Mouse (Mus musculus) G1E (cell line): ENCODE data around the gene Smok2b. TPM values are rescaled to one million over a fixed set of nuclear protein-coding genes. Genes with fewer than 3 reads are reported as not detected.
"Not testable (repeated sequence)": the region's sequence is repeated elsewhere in the genome, so short reads cannot be mapped to it uniquely, and the experiment has no call there.

Experiments
- ATAC-seq: 2 replicates; pipeline ENCODE4 v1.8.0; 2016; ENCODE audit warnings: mild to moderate bottlenecking; ENCODE audit not compliant: insufficient number of reproducible peaks, poor library complexity, low FRiP score, severe bottlenecking; ENCODE audit errors: extremely low read depth
- DNase-seq: peaks from one replicate; pipeline ENCODE4 v3.0.0; 2012; ENCODE audit warnings: low spot score
- H3K27me3 ChIP-seq: 2 replicates; pipeline ENCODE4 v1.6.1; 2012; ENCODE audit warnings: mild to moderate bottlenecking, low read length, inconsistent platforms; ENCODE audit not compliant: insufficient read depth
- H3K36me3 ChIP-seq: replicated peaks from 2 replicates; pipeline ENCODE3; 2012; ENCODE audit warnings: mild to moderate bottlenecking, inconsistent platforms
- H3K4me1 ChIP-seq: 2 replicates; pipeline ENCODE4 v1.6.1; 2012; ENCODE audit warnings: low read depth, low read length, inconsistent platforms, mixed read lengths; ENCODE audit not compliant: insufficient read depth
- H3K4me3 ChIP-seq: 2 replicates; pipeline ENCODE4 v1.5.1; 2012; ENCODE audit warnings: low read depth, mild to moderate bottlenecking, inconsistent platforms, low read length, moderate library complexity, mixed read lengths
- H3K9me3 ChIP-seq: replicated peaks from 2 replicates; pipeline ENCODE4 v1.6.1; 2012; ENCODE audit warnings: inconsistent platforms
- GATA2 ChIP-seq: IDR thresholded peaks from 2 replicates; pipeline ENCODE4 v1.6.1; 2012; ENCODE audit warnings: low read depth, low read length, inconsistent platforms, borderline replicate concordance
- polyA plus RNA-seq: library from polyadenylated mRNA; stranded (reverse); fragments of >175 nt; gene quantifications from 2 replicates; pipeline ENCODE4 v1.2.3, GENCODE M21; 2012
- total RNA-seq, 2 experiments: library from RNA; stranded (forward) in 1 of 2; stranded (reverse) in 1 of 2; fragments of 200-1000 nt in 1 of 2; fragments of >200 nt in 1 of 2; fragmentation: Nextera tagmentation in 1 of 2; gene quantifications; 2 replicates each; pipeline ENCODE4 v1.2.3; 2014 to 2017

Gene Smok2b
- total and polyA plus RNA-seq, 3 experiments = 0.11 TPM; not detected in 2

GRCm38 (mm10) chr17:13220888-13221287 is 9.2 kb upstream of the Smok2b start, which contains the start of gene Smok2a:
Gene Smok2a, plus strand, starts transcription at chr17:13221188.
- Histone ChIP-seq H3K9me3 (no peaks in the 10 kb centered on the region), H3K36me3 (no peaks in the 10 kb centered on the region), H3K4me3 (no peak within 1 kb of the TSS), H3K4me1 (no peaks in the 10 kb centered on the region), H3K27me3 (no peaks in the 10 kb centered on the region)
- no peak for ATAC-seq
- DNase-seq = no peak
- no peak for TF ChIP-seq GATA2

DNA sequence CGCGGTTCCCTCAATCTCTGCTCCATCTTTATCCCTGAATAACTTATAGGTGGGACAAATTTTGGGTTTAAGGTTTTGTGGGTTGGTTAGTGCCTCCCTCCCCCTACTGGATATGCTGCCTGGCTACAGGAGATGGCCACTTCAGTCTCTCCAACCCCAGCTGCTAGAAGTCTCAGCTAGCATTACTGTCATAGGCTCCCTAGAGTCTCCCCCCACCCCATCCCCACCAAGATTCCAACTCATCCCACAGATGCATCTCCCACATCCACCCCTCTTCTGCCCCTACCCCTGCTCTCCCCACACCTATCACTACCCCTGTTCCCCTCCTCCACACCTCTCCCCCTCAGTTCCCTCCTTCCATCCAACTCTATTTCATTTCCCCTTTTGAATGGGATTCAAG is 8.1 kb upstream of the Smok2b start:
- ATAC-seq, DNase-seq, H3K36me3 ChIP-seq, H3K4me3 ChIP-seq, H3K9me3 ChIP-seq, H3K4me1 ChIP-seq, H3K27me3 ChIP-seq: not testable (repeated sequence)

- not testable (repeated sequence) for H3K9me3 ChIP-seq, H3K4me1 ChIP-seq, H3K4me3 ChIP-seq, H3K27me3 ChIP-seq, ATAC-seq, DNase-seq, H3K36me3 ChIP-seq
Observed at GRCm38 (mm10) chr17:13239461-13239860, 9.4 kb downstream of the Smok2b start.

GRCm38 (mm10) chr17:13240807-13241727 is 11.0 kb downstream of the Smok2b start:
- DNase-seq, H3K4me1 ChIP-seq, ATAC-seq: not testable (repeated sequence)

GRCm38 (mm10) chr17:13254786-13255185 is 24.7 kb downstream of the Smok2b start:
- H3K36me3 ChIP-seq, ATAC-seq, DNase-seq, H3K4me3 ChIP-seq, H3K27me3 ChIP-seq, H3K4me1 ChIP-seq, H3K9me3 ChIP-seq: not testable (repeated sequence)

More at GRCm38 (mm10) chr17:13240807-13241727, 11.0 kb downstream of the Smok2b start:
- H3K27me3 ChIP-seq, H3K36me3 ChIP-seq, H3K9me3 ChIP-seq, H3K4me3 ChIP-seq: not testable (repeated sequence)

Other genes with a start within 250 kb of the Smok2b start
- gene Wtap, start 236.1 kb upstream of the Smok2b start, total RNA-seq (2014; fragmentation: Nextera tagmentation) = 103 and 107 TPM in 2 replicates
- gene Wtap, start 236.1 kb upstream of the Smok2b start, total RNA-seq (2017) = 150 and 173 TPM in 2 replicates
- 37.5 and 44.0 TPM in 2 replicates for gene Wtap, start 236.1 kb upstream of the Smok2b start, polyA plus RNA-seq
- gene Sod2, start 223.4 kb upstream of the Smok2b start, total RNA-seq (2014; fragmentation: Nextera tagmentation) = 107 and 144 TPM in 2 replicates
- gene Sod2, start 223.4 kb upstream of the Smok2b start, total RNA-seq (2017) = 102 and 111 TPM in 2 replicates
- 407 and 592 TPM in 2 replicates for gene Sod2, start 223.4 kb upstream of the Smok2b start, polyA plus RNA-seq
- gene Gpr31b, start 178.0 kb upstream of the Smok2b start, total RNA-seq (2014; fragmentation: Nextera tagmentation) = not detected in 2 replicates
- 0.17 and 0.27 TPM in 2 replicates for gene Gpr31b, start 178.0 kb upstream of the Smok2b start, total RNA-seq (2017)
- gene Gpr31b, start 178.0 kb upstream of the Smok2b start, polyA plus RNA-seq = not detected in 2 replicates
- gene Tcp10b, start 169.2 kb upstream of the Smok2b start, total RNA-seq (2014; fragmentation: Nextera tagmentation) = not detected in 2 replicates
- gene Tcp10b, start 169.2 kb upstream of the Smok2b start, total RNA-seq (2017) = 0.06 TPM in 1 of 2 replicates, not detected in the other
- not detected in 2 replicates for gene Tcp10b, start 169.2 kb upstream of the Smok2b start, polyA plus RNA-seq
- gene Unc93a, start 98.4 kb upstream of the Smok2b start, total RNA-seq (2014; fragmentation: Nextera tagmentation) = not detected in 2 replicates
- gene Unc93a, start 98.4 kb upstream of the Smok2b start, total RNA-seq (2017) = 0.16 TPM in 1 of 2 replicates, not detected in the other
- gene Unc93a, start 98.4 kb upstream of the Smok2b start, polyA plus RNA-seq = not detected in 2 replicates
- gene Smok2a, start 9.1 kb upstream of the Smok2b start, total RNA-seq (2014; fragmentation: Nextera tagmentation) = not detected in 2 replicates
- gene Smok2a, start 9.1 kb upstream of the Smok2b start, total RNA-seq (2017) = 0.11 and 0.17 TPM in 2 replicates
- gene Smok2a, start 9.1 kb upstream of the Smok2b start, polyA plus RNA-seq = not detected in 2 replicates
- gene Tcp10c, start 124.3 kb downstream of the Smok2b start, total RNA-seq (2014; fragmentation: Nextera tagmentation) = not detected in 2 replicates
- not detected in 2 replicates for gene Tcp10c, start 124.3 kb downstream of the Smok2b start, total RNA-seq (2017)
- not detected in 2 replicates for gene Tcp10c, start 124.3 kb downstream of the Smok2b start, polyA plus RNA-seq